Mouse (Mus musculus) retina, postnatal 1 day (tissue): ENCODE data around the gene Snorc.

Experiments used
- DNase-seq: peaks from one replicate; pipeline ENCODE4 v3.0.0-alpha.2; 2012

The Snorc gene

GRCm38 (mm10) chr1:87510845-87511244 lies 40.8 kb downstream of the Snorc start:
- no peak for DNase-seq

DNA sequence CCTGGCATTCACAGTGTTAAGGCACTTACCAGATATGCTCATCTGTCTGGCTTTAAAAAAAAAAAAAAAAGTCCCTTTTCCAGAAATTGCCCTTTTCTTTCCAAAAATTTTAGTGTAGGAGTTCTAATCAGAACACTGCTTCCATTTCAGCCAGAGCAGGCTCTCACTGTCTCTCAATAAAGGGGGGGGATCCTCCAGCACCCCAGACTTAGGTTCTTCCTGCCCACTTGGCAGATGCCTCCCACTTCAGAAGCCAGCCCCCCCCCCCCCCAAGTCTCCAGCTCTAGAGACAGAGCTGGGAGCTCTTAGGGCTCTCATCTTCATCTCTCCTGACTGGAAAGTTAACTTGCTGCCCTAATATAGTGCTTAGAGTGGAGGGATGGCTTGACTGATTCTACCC lies 50.4 kb downstream of the Snorc start:
- no peak for DNase-seq

GRCm38 (mm10) chr1:87521523-87521922 lies 51.5 kb downstream of the Snorc start:
- no peak for DNase-seq

- no peak for DNase-seq
Observed at GRCm38 (mm10) chr1:87525041-87525440, 55.0 kb downstream of the Snorc start.
